Mouse (Mus musculus) embryonic fibroblast, embryonic 13.5 days (primary cell): ENCODE measurements around the gene Prkch. TPM values are rescaled to one million over a fixed set of nuclear protein-coding genes. Genes with fewer than 3 reads are reported as not detected.

ENCODE experiments used
- H3K27ac ChIP-seq: 2 replicates; pipeline ENCODE4 v1.5.1; 2012; ENCODE audit warnings: low read length, control low read depth, inconsistent platforms; ENCODE audit not compliant: insufficient read depth
- H3K4me1 ChIP-seq: 2 replicates; pipeline ENCODE4 v1.6.1; 2011; ENCODE audit warnings: low read length; ENCODE audit not compliant: control insufficient read depth, insufficient read depth
- H3K4me3 ChIP-seq: 2 replicates; pipeline ENCODE4 v1.5.1; 2011; ENCODE audit warnings: mild to moderate bottlenecking, control low read depth, low read length; ENCODE audit not compliant: insufficient read depth
- CTCF ChIP-seq: IDR thresholded peaks from 2 replicates; pipeline ENCODE4 v1.5.1; 2011; ENCODE audit warnings: mild to moderate bottlenecking, control low read depth, low read length, moderate library complexity, borderline replicate concordance; ENCODE audit not compliant: insufficient read depth
- POLR2A ChIP-seq: IDR thresholded peaks from 2 replicates; pipeline ENCODE4 v1.6.1; 2011; ENCODE audit warnings: low read depth, mild to moderate bottlenecking, control low read depth, low read length, moderate library complexity
- polyA plus RNA-seq: library from polyadenylated mRNA; stranded (reverse); fragments of >200 nt; gene quantifications from 2 replicates; pipeline ENCODE4 v1.2.4, GENCODE M21; 2011; ENCODE audit warnings: low read depth; ENCODE audit not compliant: missing spikeins, insufficient read length

Gene Prkch
- polyA plus RNA-seq, 1 experiment = 1.3 TPM

DNA sequence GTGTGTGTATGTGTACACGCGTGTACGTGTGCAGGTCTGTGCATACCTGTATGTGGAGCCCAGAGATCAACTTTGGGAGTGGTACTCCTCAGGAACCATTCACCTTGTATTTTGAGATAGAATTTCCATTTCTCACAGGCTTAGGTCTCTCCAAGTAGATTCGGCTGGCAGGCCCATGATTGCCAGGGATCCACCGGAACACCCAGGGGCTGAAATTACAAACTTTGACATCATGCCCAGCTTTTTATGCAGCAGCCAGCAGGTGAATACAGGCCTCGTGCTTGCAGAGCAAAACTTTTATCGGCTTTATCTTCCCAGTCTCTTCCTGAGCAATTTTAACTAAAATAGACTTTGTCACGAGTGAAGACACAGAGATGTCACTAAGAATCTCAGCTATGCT lies 217.2 kb downstream of the Prkch start:
- no peak overlapping the region for H3K4me3 ChIP-seq
- peaks cover 2% of the 10 kb centered on the region for H3K4me1 ChIP-seq
- no peak overlapping the region for H3K27ac ChIP-seq
- TF ChIP-seq CTCF (no peak), POLR2A (no peak)

DNA sequence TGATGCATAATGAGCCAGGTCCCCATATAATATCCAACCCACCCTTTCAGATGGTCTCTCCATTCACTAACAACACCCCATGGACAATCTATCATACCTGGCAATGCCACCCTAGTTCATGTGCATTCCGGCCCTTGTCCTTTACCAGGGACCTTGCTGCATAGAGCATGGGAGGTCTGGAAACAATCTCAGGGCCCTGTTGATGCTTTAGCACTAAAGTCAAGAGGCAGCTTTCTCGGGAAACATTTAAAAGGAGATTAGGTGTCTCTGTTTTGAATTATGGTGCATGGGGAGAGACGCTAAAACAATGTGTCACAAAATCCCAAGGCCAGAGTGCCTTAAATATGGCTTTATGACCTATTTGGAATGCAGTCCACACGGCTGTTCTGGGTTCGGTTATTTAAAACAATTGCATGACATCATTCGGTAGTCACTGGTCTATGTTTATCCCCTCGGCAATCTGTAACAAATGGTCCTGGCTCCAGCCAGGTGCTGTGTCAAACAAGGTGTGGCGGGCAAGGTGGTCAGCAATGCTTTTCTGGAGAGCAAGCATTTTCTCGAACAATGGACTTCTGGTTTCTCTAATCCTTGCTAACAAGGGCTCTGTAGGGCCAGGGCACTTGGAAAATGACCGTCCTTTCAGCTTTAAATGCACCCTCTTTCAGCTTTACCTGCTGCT lies 217.9 kb downstream of the Prkch start:
- Histone ChIP-seq H3K4me1 (peaks cover 4% of the 10 kb centered on the region), H3K4me3 (no peak overlapping the region), H3K27ac (0 out of 2 replicates have a peak overlapping the region, but pooled peaks have one; percentile 14)
- no peak for TF ChIP-seq CTCF
- TF ChIP-seq POLR2A = no peak

DNA sequence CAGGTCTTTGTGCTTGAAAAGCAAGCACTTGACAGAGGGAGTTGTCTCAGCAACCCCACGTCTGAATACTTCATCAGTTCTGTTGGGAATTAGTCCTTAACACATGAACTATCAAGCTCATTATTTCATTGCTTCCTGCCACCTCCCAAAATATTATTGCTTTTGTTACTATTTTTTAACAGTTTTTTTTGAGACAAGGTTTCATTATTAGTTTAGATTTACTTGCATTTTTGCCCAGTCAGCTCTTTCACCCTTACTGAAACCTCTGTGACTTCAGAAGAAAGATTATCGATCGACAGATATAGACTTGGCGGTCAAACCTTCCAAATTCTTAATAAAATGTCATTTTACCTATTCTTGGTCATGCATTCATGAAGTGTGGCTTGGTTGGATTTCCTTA lies 219.3 kb downstream of the Prkch start:
- Histone ChIP-seq H3K27ac (no peak overlapping the region), H3K4me3 (no peak overlapping the region), H3K4me1 (peaks cover 7% of the 10 kb centered on the region)
- TF ChIP-seq POLR2A = no peak
- TF ChIP-seq CTCF = no peak

DNA sequence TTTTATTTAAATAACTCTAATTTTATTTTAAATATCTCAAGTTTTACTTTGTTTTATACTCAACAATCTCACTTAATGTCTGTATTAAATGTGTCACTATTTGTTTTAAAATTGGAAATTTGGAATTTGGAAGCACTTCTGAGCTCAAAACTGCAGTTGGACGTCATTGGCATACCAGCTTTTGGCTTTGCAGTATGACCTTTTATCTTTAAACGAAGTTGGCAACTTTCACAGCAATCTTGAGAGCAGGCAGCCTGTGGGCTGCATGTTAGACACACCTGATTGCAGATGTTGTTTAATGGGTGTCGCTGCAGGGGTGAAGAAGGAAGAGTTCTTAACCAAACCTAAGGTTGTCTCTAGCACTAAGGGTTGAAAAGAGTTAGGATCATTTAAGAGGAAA lies 220.9 kb downstream of the Prkch start:
- no peak overlapping the region for H3K27ac ChIP-seq
- no peak for TF ChIP-seq CTCF
- TF ChIP-seq POLR2A = no peak
- H3K4me1 ChIP-seq = peaks cover 12% of the 10 kb centered on the region
- H3K4me3 ChIP-seq = no peak overlapping the region

DNA sequence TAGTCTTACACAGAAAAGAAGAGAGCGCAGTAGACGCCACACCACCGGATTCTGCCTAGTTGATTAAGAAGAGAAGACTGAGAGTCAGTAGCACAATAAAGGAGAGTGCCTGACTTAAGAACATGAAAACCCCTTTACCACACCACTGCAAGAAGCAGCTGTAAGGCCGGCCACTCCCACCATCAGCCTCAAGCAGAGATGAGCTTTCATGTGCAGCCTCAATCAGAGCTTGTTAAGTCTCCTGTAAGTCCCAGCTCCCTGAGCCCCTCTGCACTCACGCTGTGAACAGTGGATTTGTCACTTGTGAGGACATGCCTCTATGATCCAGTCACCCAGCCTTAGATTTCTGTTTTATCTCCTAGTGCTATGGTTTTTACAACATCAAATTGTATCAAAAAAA lies 221.4 kb downstream of the Prkch start:
- Histone ChIP-seq H3K4me3 (no peak overlapping the region), H3K4me1 (peaks cover 14% of the 10 kb centered on the region), H3K27ac (no peak overlapping the region)
- TF ChIP-seq POLR2A (no peak), CTCF (no peak)

DNA sequence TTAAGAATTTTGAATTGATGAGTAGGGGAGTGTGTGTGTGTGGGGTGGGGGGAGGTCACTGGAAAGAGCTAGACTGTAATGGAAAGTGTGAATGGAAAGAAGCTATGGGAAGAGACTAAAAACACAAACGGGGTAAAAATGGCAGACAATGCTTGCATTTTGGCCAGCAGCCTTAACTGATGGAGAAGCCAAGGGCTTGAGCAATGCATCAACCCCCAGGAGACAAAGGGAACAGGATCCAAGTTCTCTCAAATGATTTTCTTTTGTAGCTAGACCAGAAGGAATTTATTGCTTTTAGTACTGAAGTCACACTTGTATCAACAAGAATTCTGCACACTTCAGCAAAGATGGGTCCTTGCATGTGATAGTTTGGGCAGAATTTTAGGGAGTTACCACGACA lies 222.6 kb downstream of the Prkch start:
- Histone ChIP-seq H3K4me3 (no peak overlapping the region), H3K4me1 (peaks cover 20% of the 10 kb centered on the region), H3K27ac (peak overlapping the region; percentile 96)
- TF ChIP-seq CTCF = no peak

DNA sequence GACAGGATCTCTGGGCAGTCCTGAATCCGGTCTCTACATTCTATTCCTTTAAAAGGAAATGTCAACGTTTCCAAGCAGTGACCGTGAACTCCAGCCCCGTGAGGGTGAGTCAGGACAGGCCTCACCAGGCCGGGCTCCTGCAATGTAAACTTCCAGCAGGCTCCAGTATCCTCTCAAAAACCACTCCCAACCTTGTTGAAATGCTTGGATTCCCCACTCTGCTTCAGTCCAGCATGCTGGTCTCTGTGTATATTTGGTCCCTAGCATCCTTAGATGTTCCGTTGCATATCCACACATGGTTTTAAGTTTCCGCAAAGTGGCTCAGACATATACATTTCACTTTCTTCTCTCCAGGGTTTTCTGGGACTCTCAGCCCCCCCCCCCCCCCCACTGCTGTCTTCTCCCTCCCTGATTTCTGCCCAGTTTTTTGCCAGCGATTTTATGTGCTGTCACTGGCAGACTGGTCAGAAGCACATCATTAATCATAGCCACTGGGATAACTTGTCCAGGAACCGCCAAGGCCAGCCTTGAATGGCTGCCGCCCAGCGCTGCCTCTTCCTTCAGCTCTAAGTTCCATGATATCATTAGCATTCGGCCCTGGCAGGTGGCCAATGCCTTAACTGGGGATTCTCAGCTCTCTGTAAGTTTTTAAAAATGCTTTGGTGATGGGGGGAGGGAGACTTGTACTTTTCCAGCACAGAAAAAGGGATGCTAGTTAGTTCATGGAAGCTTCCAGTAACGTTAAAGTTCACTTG lies 225.6 kb downstream of the Prkch start:
- Histone ChIP-seq H3K4me3 (no peak overlapping the region), H3K27ac (peak overlapping the region; percentile 96), H3K4me1 (peaks cover 26% of the 10 kb centered on the region)
- TF ChIP-seq CTCF (no peak), POLR2A (no peak; the same call in 1 of the 2 replicates)

DNA sequence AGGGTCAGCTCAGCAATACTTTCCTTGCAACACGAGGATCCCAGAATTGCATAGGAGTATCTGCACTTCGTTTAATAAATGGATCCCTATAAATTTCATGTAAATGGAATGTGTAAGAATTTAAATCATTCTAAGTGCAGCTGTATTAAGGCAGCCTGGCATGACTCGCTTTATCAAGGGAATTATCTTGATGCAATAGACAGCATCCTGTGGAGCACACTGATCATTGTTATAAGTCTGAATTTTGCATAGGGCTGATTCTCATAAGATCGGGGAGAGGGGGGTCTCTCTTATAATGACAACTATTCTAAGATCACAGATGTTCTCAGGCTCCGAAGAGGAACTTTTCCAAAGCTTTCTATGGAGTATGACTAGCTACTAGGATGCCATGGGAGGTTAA lies 226.3 kb downstream of the Prkch start:
- TF ChIP-seq CTCF (no peak), POLR2A (no peak)
- Histone ChIP-seq H3K4me3 (no peak overlapping the region), H3K27ac (peak overlapping the region; percentile 96), H3K4me1 (peaks cover 26% of the 10 kb centered on the region)

DNA sequence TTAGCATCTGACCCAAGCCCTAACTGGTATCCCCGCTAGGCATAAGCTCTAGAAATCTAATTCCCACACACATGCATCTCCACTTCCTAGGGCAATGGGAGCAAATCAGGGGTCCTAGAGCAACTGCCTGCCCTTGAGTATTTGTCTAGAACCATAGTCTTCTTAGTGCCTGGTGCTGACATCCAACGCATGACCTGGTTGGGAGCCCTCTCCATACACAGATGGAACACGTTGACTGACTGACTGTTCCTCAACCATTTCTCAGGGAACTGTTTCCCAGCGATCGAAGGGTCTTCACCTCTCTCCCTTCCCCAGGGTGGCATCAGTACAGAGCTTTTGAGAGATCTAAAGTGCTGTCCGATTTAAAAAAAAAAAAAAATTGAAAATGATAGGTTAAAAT lies 227.6 kb downstream of the Prkch start:
- TF ChIP-seq POLR2A (no peak), CTCF (no peak)
- Histone ChIP-seq H3K4me1 (peaks cover 26% of the 10 kb centered on the region), H3K27ac (peak overlapping the region; percentile 96; the same call in 1 of the 2 replicates), H3K4me3 (no peak overlapping the region)
